Mouse (Mus musculus) liver, embryonic 15.5 days (tissue): ENCODE data around the gene Nol7. TPM values are rescaled to one million over a fixed set of nuclear protein-coding genes. Genes with fewer than 3 reads are reported as not detected.

Experiments
- ATAC-seq: fragments of 200-750 bp; cut with Nextera tagmentation; 2 replicates; pipeline ENCODE4 v1.8.0; 2017; ENCODE audit warnings: moderate number of reproducible peaks, mild to moderate bottlenecking, moderate library complexity; ENCODE audit not compliant: insufficient read depth
- H3K27ac ChIP-seq: fragments of 300-500 bp; sonication (generic); replicated peaks from 2 replicates; pipeline ENCODE4 v1.5.1; 2015; ENCODE audit warnings: mild to moderate bottlenecking, inconsistent platforms
- H3K27me3 ChIP-seq: fragments of 300-500 bp; sonication (generic); 2 replicates; pipeline ENCODE4 v1.6.1; 2015; ENCODE audit warnings: mild to moderate bottlenecking, inconsistent platforms
- H3K36me3 ChIP-seq: fragments of 300-500 bp; sonication (generic); replicated peaks from 2 replicates; pipeline ENCODE4 v1.6.1; 2015; ENCODE audit warnings: moderate library complexity, mild to moderate bottlenecking, inconsistent platforms
- H3K4me1 ChIP-seq: fragments of 300-500 bp; sonication (generic); replicated peaks from 2 replicates; pipeline ENCODE4 v1.6.1; 2015; ENCODE audit warnings: inconsistent platforms
- H3K4me2 ChIP-seq: fragments of 300-500 bp; sonication (generic); 2 replicates; pipeline ENCODE4 v1.6.1; 2015; ENCODE audit warnings: moderate library complexity, mild to moderate bottlenecking, inconsistent platforms
- H3K4me3 ChIP-seq: fragments of 300-500 bp; sonication (generic); replicated peaks from 2 replicates; pipeline ENCODE4 v1.5.1; 2015; ENCODE audit warnings: mild to moderate bottlenecking, inconsistent platforms
- H3K9ac ChIP-seq: fragments of 300-500 bp; sonication (generic); 2 replicates; pipeline ENCODE4 v1.6.1; 2015; ENCODE audit warnings: moderate library complexity, mild to moderate bottlenecking, inconsistent platforms
- H3K9me3 ChIP-seq: fragments of 300-500 bp; sonication (generic); replicated peaks from 2 replicates; pipeline ENCODE4 v1.6.1; 2016; ENCODE audit warnings: inconsistent platforms
- WGBS: fragments of 180-500 bp; shearing (Covaris S2); methylation state at CpG from one replicate; pipeline ENCODE4 v1.1.7; 2015; ENCODE audit warnings: mixed read lengths; ENCODE audit not compliant: insufficient replicate concordance; 5-methylcytosine and 5-hydroxymethylcytosine counted together
- polyA plus RNA-seq: library from polyadenylated mRNA; unstranded; fragments of >200 nt; fragmentation: Nextera tagmentation; extraction: Ambion mirVana; gene quantifications from 2 replicates; pipeline ENCODE4 v1.2.1, GENCODE M21; 2015

The Nol7 gene
- polyA plus RNA-seq = 78.1 and 94.2 TPM in 2 replicates

DNA sequence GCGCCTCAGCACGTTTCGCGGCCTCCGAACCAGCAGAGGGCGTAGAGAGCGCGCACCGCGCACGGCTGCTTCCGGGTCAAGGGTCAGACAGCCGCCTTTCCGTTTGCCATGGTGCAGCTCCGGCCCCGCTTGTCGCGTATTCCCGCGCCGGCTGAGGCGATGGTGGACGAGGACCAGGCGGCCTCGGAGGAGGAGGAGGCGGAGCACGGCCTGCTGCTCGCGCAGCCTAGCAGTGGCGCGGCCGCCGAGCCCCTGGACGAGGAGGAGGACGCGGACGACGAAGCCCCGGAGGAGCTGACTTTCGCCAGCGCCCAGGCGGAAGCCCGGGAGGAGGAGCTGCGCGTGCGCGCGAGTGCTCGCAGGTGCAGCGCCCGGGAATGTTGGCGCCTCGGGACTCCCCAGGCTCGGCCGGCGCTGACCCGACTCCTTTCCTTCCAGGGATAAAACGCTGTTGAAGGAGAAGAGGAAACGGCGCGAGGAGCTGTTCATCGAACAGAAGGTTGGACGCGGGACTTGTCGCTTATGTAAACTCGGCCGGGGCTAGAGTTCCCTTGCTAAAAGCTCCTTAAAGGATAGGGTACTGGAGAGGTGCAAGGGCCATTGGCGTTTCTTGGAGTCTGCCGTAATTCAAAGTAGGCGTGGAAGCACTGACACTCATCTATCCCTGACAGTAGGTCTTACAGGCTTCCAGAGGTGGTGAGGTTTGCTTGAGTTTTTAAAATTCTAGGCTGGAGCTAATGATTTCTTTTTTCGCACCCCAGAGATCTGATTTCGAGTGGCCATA lies at the start of gene Nol7:
Nol7 (plus strand) TSS at position 94 of the 784 bp plus-strand sequence.
- peaks cover 36% of the 10 kb centered on the region for H3K36me3 ChIP-seq
- H3K27me3 ChIP-seq = no peaks in the 10 kb centered on the region
- peak; percentile 95 for ATAC-seq
- H3K9ac ChIP-seq = peak within 1 kb of the TSS; percentile 85
- H3K4me3 ChIP-seq = peak within 1 kb of the TSS; percentile 92
- H3K27ac ChIP-seq = peak within 1 kb of the TSS; percentile 89
- peak within 1 kb of the TSS; percentile 75 for H3K4me2 ChIP-seq
- WGBS = under 1% methylated on average over 72 of the region's 72 CpGs
- no peaks in the 10 kb centered on the region for H3K9me3 ChIP-seq
- H3K4me1 ChIP-seq = peaks cover 14% of the 10 kb centered on the region

DNA sequence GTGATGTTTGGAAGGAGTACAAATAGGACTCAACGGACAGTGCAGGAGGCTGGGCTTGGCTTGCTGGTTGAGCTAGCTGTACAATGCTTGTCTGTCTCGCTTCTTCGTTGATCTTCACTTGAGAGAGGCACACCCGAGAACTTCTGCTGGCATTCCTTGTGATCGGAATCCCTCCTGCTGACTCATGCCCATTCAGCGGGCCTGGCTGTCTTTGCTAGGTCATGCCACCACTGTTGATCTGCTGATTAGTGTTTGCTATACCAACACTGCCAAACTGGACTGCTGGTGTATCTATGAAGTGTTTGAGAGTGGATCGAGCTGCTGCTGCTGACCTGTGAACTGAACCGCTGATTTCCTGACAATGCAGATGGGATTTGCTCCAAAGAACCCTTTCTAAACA lies 48.8 kb upstream of the Nol7 start:
- 65% methylated on average over 8 of the region's 8 CpGs for WGBS

GRCm38 (mm10) chr13:43350489-43351169 lies 47.6 kb upstream of the Nol7 start:
- WGBS = 55% methylated on average over 9 of the region's 9 CpGs
- no peak for ATAC-seq
- Histone ChIP-seq H3K9me3 (no peaks in the 10 kb centered on the region), H3K9ac (no peak overlapping the region), H3K36me3 (no peaks in the 10 kb centered on the region), H3K4me3 (no peak overlapping the region), H3K4me1 (no peaks in the 10 kb centered on the region), H3K27ac (no peak overlapping the region), H3K27me3 (no peaks in the 10 kb centered on the region), H3K4me2 (no peak overlapping the region)

More for the DNA sequence above, 48.8 kb upstream of the Nol7 start:
- Histone ChIP-seq H3K9ac (no peak overlapping the region), H3K4me1 (no peaks in the 10 kb centered on the region), H3K27ac (no peak overlapping the region), H3K4me3 (no peak overlapping the region), H3K4me2 (no peak overlapping the region), H3K9me3 (no peaks in the 10 kb centered on the region), H3K27me3 (no peaks in the 10 kb centered on the region), H3K36me3 (no peaks in the 10 kb centered on the region)
- no peak for ATAC-seq

- Histone ChIP-seq H3K36me3 (no peaks in the 10 kb centered on the region), H3K9me3 (no peaks in the 10 kb centered on the region), H3K27ac (no peak overlapping the region), H3K4me3 (no peak overlapping the region), H3K4me2 (no peak overlapping the region), H3K9ac (no peak overlapping the region), H3K27me3 (no peaks in the 10 kb centered on the region), H3K4me1 (no peaks in the 10 kb centered on the region)
- no peak for ATAC-seq
- WGBS = 58% methylated on average over 4 of the region's 4 CpGs
Observed at GRCm38 (mm10) chr13:43353356-43353755, 44.8 kb upstream of the Nol7 start.

DNA sequence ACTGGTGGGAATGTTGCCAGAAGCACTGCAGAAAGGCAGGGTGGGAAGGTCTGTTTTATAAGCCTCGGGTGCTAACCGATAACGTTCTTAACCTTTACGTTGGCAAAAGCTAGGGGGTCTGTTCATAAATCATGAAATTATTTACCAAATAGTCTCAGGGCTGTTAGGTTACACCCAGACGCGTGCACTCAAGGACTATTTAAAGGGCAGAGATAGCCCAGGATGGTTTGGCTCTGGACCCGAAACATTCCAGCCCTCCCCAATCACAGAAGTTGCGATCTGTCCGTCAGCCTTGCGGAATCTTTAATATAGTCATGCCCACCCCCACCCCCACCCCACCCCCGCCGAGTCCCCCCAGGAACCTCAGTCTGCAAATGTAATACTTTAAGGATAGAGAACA lies 43.8 kb upstream of the Nol7 start:
- 67% methylated on average over 12 of the region's 12 CpGs for WGBS
- no peaks in the 10 kb centered on the region for H3K27me3 ChIP-seq
- no peak overlapping the region for H3K27ac ChIP-seq
- H3K4me3 ChIP-seq = no peak overlapping the region
- no peaks in the 10 kb centered on the region for H3K4me1 ChIP-seq
- no peak overlapping the region for H3K4me2 ChIP-seq
- ATAC-seq = no peak
- no peaks in the 10 kb centered on the region for H3K9me3 ChIP-seq
- H3K9ac ChIP-seq = no peak overlapping the region
- no peaks in the 10 kb centered on the region for H3K36me3 ChIP-seq

DNA sequence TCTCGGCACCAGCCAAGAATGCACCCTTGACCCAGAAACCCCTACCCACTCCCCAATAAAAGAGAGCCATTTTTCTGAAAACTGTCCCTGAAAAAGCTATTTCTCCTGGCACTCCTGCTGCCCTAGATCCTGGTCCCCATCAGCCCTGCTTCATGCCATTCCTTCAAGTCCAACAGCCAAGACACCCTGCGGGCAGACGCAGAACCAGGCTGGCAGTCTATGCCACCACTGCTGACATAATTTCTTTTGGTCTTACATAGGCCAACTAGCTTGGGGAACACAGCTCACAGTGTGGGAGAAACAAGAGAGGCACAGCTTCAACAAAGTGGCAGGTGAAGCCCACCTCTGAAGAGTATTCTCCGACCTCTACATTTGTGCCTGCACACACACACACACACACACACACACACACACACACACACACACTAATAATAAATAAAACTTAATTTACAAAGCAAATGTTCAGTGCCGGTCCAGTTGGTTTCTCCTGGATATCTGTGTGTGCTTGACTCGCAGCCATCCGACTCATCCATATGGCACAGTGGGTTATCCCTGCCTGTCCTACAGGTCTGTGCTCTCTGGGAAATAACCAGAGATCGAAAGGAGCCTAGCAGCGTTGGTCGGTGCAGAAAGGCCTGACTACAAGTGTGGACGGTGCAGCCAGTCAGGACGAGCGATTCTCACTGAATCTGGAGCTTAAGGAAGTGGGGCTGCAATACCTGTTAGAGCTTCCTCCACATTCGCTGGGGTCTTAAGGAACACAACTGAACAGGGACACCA lies 41.7 kb upstream of the Nol7 start:
- WGBS = 76% methylated on average over 14 of the region's 14 CpGs
- ATAC-seq = no peak
- no peaks in the 10 kb centered on the region for H3K4me1 ChIP-seq

GRCm38 (mm10) chr13:43360534-43360933 lies 37.7 kb upstream of the Nol7 start:
- no peak overlapping the region for H3K27ac ChIP-seq
- no peak overlapping the region for H3K4me3 ChIP-seq
- H3K27me3 ChIP-seq = no peaks in the 10 kb centered on the region
- H3K36me3 ChIP-seq = no peaks in the 10 kb centered on the region
- whole genome bisulfite sequencing = 27% methylated on average over 6 of the region's 6 CpGs
- H3K4me1 ChIP-seq = peaks cover 7% of the 10 kb centered on the region
- H3K9ac ChIP-seq = no peak overlapping the region
- no peak for ATAC-seq
- H3K4me2 ChIP-seq = no peak overlapping the region
- no peaks in the 10 kb centered on the region for H3K9me3 ChIP-seq

More for the DNA sequence above, 41.7 kb upstream of the Nol7 start:
- no peaks in the 10 kb centered on the region for H3K27me3 ChIP-seq
- H3K9me3 ChIP-seq = no peaks in the 10 kb centered on the region
- H3K4me2 ChIP-seq = no peak overlapping the region
- no peak overlapping the region for H3K9ac ChIP-seq
- no peak overlapping the region for H3K4me3 ChIP-seq
- H3K36me3 ChIP-seq = no peaks in the 10 kb centered on the region
- H3K27ac ChIP-seq = no peak overlapping the region

GRCm38 (mm10) chr13:43362353-43362752 lies 35.8 kb upstream of the Nol7 start:
- no peaks in the 10 kb centered on the region for H3K27me3 ChIP-seq
- H3K4me3 ChIP-seq = no peak overlapping the region
- no peaks in the 10 kb centered on the region for H3K9me3 ChIP-seq
- ATAC-seq = no peak
- 67% methylated on average over 9 of the region's 9 CpGs for WGBS
- peaks cover 12% of the 10 kb centered on the region for H3K4me1 ChIP-seq
- H3K36me3 ChIP-seq = no peaks in the 10 kb centered on the region
- no peak overlapping the region for H3K4me2 ChIP-seq
- no peak overlapping the region for H3K9ac ChIP-seq
- no peak overlapping the region for H3K27ac ChIP-seq

DNA sequence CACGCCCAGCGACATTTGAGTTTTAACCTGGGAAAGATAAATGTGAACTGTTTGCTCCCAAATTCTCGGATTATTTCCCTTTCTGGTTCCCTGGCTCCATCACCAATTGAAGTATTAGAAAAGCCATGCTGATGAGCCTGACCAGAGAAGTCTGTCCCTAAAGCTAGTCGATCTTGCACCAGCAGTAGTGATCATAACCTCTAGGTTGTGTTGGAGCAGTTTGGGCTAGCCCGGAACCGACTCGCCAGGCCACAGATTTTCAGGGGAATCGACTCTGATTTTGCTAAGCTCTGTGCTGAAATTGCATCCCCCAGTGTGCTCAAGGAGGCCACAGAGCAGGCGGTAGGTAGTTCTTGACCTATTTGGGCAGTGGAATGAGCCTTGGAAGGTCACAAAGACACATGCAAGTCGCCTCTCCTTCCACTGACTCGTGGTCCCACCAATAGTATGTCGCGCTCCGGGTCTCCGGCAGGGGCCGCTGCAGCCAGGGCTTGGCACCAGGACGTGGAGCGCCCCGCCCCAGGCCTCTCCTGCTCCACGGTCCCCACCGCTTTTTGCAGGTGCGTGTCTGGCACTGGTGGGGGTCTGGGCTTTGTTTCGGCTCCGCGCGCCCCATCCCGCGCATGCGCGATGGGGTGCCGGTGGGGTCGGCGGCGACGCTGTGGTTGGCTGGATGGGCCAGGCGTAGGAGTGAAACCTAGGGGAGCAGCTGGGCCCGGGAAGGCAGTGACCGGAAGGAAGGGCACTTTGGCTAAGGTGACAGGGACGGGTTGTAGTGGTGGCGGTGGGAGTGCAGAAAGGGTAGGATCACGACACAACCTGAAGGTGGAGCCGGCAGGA lies 33.0 kb upstream of the Nol7 start, which contains the start of gene Sirt5:
Sirt5 (plus strand) TSS at position 512 of the 840 bp plus-strand sequence.
- Histone ChIP-seq H3K27me3 (no peaks in the 10 kb centered on the region), H3K4me1 (peaks cover 12% of the 10 kb centered on the region), H3K9me3 (no peaks in the 10 kb centered on the region), H3K4me2 (peak within 1 kb of the TSS; percentile 86), H3K36me3 (no peaks in the 10 kb centered on the region), H3K9ac (peak within 1 kb of the TSS; percentile 58), H3K4me3 (peak within 1 kb of the TSS; percentile 69), H3K27ac (0 out of 2 replicates have a peak within 1 kb of the TSS, but pooled peaks have one; percentile 45)
- ATAC-seq = peak; percentile 84
- WGBS = 12% methylated on average over 42 of the region's 42 CpGs

DNA sequence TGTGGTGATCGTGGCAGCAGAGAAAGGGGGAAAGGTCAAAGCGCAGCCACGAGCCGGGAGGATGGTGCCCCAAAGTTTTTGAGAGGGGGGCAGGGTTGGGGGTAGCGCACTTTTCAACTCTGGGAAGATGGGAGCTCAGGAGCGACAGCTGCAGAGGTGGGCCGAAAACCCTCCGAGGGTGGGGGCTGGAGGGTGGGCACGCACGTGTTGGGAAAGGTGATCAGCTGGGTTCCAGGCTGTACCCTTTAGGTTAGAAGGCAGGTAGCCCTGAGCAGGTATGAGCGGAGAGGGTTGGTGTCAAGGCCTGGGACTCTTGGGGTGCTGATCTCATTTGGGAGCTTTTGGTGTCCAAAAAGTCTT lies 32.4 kb upstream of the Nol7 start:
- H3K9ac ChIP-seq = peak overlapping the region; percentile 58
- no peak overlapping the region for H3K27ac ChIP-seq
- H3K4me2 ChIP-seq = peak overlapping the region; percentile 86
- H3K27me3 ChIP-seq = no peaks in the 10 kb centered on the region
- H3K4me3 ChIP-seq = peak overlapping the region; percentile 69
- no peaks in the 10 kb centered on the region for H3K9me3 ChIP-seq
- peak; percentile 26; the same call in 1 of the 2 replicates for ATAC-seq
- H3K4me1 ChIP-seq = peaks cover 12% of the 10 kb centered on the region
- WGBS = 7% methylated on average over 11 of the region's 11 CpGs
- H3K36me3 ChIP-seq = peaks cover 2% of the 10 kb centered on the region; the same call in 1 of the 2 replicates
